Mouse (Mus musculus): ENCODE results near the gene Arhgef12.

Arhgef12 gene

DNA sequence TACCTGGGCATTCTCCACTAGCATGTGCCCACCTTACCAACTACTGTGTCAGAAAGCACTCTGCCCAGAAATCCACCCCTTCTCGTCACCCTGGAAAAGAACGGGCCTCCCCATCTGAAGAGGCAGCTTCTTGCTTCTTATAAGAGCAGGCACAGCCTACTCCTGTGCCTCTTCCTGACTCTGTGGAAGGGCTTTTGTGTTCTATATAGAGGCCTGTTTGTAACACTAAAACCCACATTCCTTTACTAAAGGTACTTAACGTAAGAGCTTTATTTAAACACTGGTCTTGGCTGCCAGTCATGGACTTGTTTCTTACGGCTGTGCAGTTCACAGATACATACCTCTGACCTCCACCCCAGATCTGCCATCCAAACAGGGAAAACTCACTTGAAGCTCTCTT lies 185.2 kb downstream of the Arhgef12 start:
- DNase-seq (ENCODE audit: low spot score in 2 of 2), result no peak

DNA sequence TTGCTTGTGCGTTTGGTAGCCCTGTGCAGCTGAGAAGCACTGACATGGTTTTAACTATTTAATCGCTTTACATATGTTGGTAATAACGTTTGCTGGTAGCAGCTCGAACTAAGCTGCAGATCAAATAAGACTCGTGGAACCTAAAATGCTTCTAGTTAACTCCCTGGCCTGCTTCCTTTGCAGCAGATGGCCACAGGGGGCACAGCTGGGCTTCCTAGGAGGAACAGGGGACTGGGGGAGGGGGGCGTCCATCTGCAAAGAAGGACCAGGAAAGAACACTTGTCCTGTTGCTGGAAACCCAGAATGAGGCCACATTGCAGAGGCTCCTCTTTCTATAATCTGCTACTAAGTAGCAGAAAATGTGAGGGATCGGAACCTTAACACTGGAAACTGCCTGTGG lies 186.8 kb downstream of the Arhgef12 start:
- no peak for DNase-seq (ENCODE audit: low spot score in 2 of 2)

DNA sequence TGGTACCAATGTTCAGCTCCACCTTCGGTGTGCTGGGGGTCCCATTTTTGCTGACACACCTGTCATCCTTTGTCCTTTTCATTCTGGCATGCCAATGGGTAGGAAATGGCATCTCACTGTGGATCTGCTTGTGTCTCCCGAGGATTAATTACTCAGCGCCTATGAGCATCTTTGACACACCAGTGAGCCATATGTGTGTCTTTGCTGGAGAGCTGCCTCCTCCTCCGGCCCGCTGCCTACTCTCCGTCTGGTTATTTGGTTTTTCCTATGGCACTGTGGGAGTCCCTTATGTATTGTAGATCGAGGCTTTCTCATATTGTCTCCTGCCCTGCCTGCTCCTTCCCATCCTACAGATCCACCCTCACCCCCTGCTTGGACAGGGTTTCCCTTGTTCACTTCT lies 189.1 kb downstream of the Arhgef12 start:
- peak in 1 of 2 experiments; percentile 84 for DNase-seq (ENCODE audit: low spot score in 2 of 2)

All from left cerebral cortex, adult 9 months (tissue).